Mouse (Mus musculus) right cerebral cortex, adult 2 months (tissue): ENCODE measurements at regions not wholly inside any gene's neighbourhood (a gene's known extent, or its start where the extent isn't known, plus 50 kb on each side); places are given as distances from the start of the nearest gene placed in this dataset.

Experiments used
- DNase-seq, 2 experiments: peaks; one replicate each; pipeline ENCODE4 v3.0.0; 2021 to 2022; ENCODE audit warnings: low spot score in 2 of 2

DNA sequence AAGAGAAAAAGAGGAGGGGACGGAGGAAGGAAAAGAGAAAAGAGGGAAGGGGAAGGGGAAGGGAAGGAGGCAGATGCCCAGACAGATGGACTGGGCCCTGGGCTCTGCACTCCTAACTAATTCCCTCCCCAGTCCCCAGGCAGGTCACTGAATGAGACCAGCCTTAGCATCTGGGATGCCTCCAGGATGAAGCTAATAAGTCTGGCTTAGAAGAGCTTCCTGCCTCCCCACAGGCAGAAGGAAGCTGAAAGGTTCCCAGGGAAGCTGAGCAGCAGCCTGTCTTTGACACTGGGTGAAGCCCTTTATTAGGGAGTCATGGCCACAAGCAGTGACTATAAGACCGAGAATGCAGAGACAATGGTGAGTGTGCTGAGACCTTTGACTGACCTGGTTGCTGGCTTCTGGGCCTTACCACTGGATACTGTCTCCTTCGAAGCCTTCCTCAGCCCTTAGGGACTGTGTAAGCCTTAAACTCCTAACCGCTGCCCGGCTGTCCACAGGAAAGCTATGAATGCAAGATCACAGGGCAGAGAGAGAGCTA lies 76.7 kb upstream of the Bod1 start:
- no peak for DNase-seq

GRCm38 (mm10) chr11:31751274-31751673 lies 79.6 kb upstream of the Bod1 start:
- no peak for DNase-seq

DNA sequence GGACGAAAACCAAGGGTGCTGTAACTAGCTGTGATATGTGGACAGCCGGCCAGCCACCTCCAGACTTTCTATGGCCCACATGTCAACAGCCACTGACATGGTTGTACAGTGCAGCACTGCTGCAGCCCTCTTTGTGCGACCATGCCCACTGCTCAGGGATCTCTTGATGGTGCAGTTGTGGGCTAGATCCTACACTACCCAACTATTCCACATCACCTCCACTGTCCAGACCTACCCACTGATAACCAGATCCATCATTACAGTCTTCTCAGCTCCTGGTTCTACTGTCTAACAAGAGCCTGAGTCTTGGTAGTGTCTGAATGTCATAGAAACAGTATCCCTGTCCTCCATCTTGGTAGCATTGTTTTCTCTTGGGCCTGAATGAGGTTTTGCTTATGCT lies 81.5 kb upstream of the Bod1 start:
- no peak for DNase-seq

- peak; percentile 67 to 77 for DNase-seq
Measured at GRCm38 (mm10) chr11:31753711-31754161, 82.1 kb upstream of the Bod1 start.

- DNase-seq = no peak
Measured at GRCm38 (mm10) chr11:31754416-31754815, 82.7 kb upstream of the Bod1 start.

- no peak for DNase-seq
Measured at GRCm38 (mm10) chr11:31755858-31756257, 84.2 kb upstream of the Bod1 start.

GRCm38 (mm10) chr11:31756355-31757145 lies 84.9 kb upstream of the Bod1 start:
- DNase-seq = no peak

GRCm38 (mm10) chr11:31759868-31760765 lies 88.4 kb upstream of the Bod1 start:
- DNase-seq = peak; percentile 43 to 60

DNA sequence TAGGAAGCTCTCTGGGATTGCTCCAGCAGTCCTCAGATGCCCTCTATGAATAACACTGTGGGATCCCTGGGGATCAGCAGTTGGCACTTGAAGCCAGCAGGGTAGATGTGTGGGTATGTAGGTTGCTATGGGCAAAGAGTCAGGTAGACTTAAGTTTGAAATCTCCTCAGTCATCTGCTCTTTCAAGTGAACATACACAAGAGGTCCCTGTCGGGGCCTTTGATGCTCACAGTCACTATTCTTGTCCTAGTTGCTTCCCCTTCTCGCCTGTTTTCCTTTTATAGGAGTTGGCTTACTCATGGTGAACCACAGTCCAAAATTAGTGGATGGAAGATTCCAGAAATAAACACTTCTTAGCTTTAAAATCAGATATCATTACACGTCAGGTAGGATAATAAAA lies 92.2 kb upstream of the Bod1 start:
- DNase-seq = peak in 1 of 2 experiments; percentile 33

DNA sequence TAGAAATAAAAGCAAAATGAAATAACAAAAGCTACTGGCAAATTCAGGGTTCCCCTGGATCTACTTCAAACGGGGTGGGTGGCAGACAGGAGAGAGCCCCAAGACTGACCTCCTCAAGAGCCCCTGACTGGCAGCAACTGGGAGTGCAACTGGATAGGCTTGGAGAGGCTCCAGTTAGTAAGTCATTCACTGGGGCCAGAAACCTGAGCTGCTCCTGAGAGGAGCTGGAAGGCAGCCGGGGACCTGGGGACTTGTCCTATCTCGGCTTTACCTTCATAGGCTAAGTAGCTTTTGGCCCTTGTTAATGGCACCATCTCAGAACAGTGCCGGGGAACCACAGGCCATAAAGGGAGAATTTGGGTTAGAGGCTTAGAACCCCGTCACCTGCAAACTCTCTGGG lies 94.6 kb upstream of the Bod1 start:
- DNase-seq = no peak

- DNase-seq = peak; percentile 68 to 79
Measured at GRCm38 (mm10) chr11:31767727-31768495, 96.2 kb upstream of the Bod1 start.

- DNase-seq = no peak
Measured at GRCm38 (mm10) chr11:31769804-31770654, 98.3 kb upstream of the Bod1 start.

DNA sequence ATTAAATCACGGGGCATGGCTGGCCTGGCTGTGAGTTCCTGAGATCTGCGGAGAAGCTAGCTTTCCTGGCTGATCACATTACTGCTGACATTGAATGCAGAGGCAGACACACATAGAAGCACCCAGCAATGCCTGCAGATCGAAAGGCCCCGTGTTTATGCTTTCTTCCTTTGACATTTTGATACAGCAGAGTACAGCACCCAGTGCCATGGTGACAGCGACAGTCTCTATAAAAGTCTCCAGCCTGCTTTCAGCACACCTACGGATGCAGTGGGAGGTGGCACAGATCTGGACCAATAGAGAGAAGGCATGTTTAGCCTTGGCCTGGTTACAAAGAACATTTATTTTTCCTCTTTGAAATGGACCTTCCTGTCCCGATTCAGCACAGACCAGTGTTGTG lies 99.2 kb upstream of the Bod1 start:
- peak; percentile 78 to 85 for DNase-seq

- DNase-seq = no peak
Measured at GRCm38 (mm10) chr11:31771491-31772439, 100.1 kb upstream of the Bod1 start.

- DNase-seq = no peak
Measured at GRCm38 (mm10) chr11:31777531-31777930, 94.5 kb upstream of the Cpeb4 start.

GRCm38 (mm10) chr11:31778766-31779165 lies 93.2 kb upstream of the Cpeb4 start:
- no peak for DNase-seq

- no peak for DNase-seq
Measured at GRCm38 (mm10) chr11:31779267-31779666, 92.7 kb upstream of the Cpeb4 start.

DNA sequence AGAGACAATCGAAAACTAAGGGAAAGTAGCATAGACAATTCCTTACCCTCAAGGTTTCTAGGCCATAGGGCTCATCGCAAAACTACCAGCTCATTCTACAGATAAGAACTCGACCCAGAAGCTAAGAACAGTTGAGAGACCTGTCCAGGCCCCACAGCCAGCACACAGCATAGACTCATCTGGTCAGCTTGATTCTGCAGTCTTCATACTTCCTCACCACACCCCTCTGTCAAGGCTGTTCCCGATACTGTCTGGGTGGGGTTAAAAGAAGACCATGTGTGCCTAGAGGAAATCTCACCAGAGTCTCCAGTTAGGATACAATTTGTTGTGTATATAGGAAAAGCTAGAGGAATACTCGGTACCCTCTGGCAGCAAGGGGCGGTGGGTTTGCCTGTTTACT lies 91.0 kb upstream of the Cpeb4 start:
- DNase-seq = no peak

GRCm38 (mm10) chr11:31781605-31782004 lies 90.4 kb upstream of the Cpeb4 start:
- DNase-seq = no peak
